ENCODE assay signal across 8 mouse cellular contexts in genomic region chr13:41642851-41643250, GRCm38 (mm10). TPM values are rescaled to one million over a fixed set of nuclear protein-coding genes. Genes with fewer than 3 reads are reported as not detected.
A peak's percentile ranks its signal among the peaks of the same experiment; 100 is the strongest.
DNase-seq lines count a peak whose midpoint lies in the region; ATAC-seq and TF ChIP-seq lines count a peak whose summit lies in the region.

No protein-coding gene starts in this region.

- TF ChIP-seq CTCF in lung, embryonic 14.5 days (IDR thresholded peaks at IDR 0.05; ENCODE audit: low read depth): peak; percentile 80

- H3K36me3 ChIP-seq in heart, embryonic 11.5 days (ENCODE audit: control insufficient read depth, insufficient read depth, low read length): no peaks in the 10 kb centered on the region
- no peaks in the 10 kb centered on the region for H3K36me3 ChIP-seq in lung, embryonic 14.5 days (ENCODE audit: insufficient read depth)

- no peak overlapping the region for H3K4me3 ChIP-seq in heart, embryonic 11.5 days (ENCODE audit: low read depth, low read length)
- H3K4me3 ChIP-seq in lung, embryonic 14.5 days (ENCODE audit: low read depth, low read length): no peak overlapping the region

- no peak for ATAC-seq in heart, embryonic 11.5 days (replicated peaks; ENCODE audit: insufficient number of reproducible peaks, low FRiP score, low TSS enrichment)
- 0 out of 2 replicates have a peak, but pooled peaks have one; percentile 3 for ATAC-seq in lung, embryonic 14.5 days (ENCODE audit: insufficient read depth)

- no peaks in the 10 kb centered on the region for H3K27me3 ChIP-seq in heart, embryonic 11.5 days (ENCODE audit: control insufficient read depth, insufficient read depth, low read length)
- H3K27me3 ChIP-seq in lung, embryonic 14.5 days (ENCODE audit: insufficient read depth, low read length): no peaks in the 10 kb centered on the region

- WGBS in heart, embryonic 11.5 days (ENCODE audit: insufficient replicate concordance): 20% methylated on average over 6 of the region's 6 CpGs
- 14% methylated on average over 6 of the region's 6 CpGs for WGBS in lung, embryonic 14.5 days

- peaks cover 22% of the 10 kb centered on the region for H3K4me1 ChIP-seq in heart, embryonic 11.5 days (ENCODE audit: control insufficient read depth, insufficient read depth, low read length)
- H3K4me1 ChIP-seq in lung, embryonic 14.5 days (ENCODE audit: insufficient read depth): peaks cover 19% of the 10 kb centered on the region

- H3K4me2 ChIP-seq in heart, embryonic 11.5 days: no peak overlapping the region
- no peak overlapping the region for H3K4me2 ChIP-seq in lung, embryonic 14.5 days

- H3K27ac ChIP-seq in heart, embryonic 11.5 days (ENCODE audit: low read depth, low read length): no peak overlapping the region
- H3K27ac ChIP-seq in lung, embryonic 14.5 days (ENCODE audit: low read depth): no peak overlapping the region

- H3K9ac ChIP-seq in heart, embryonic 11.5 days (ENCODE audit: low read depth, low read length): no peak overlapping the region
- H3K9ac ChIP-seq in lung, embryonic 14.5 days: no peak overlapping the region

- peak; percentile 90 for DNase-seq in heart, adult 11 months
- peak; percentile 63 for DNase-seq in ZHBTc4 (ENCODE audit: low read depth, low spot score)
- peak; percentile 55 to 71 for DNase-seq in cerebellum, postnatal 36 days
- DNase-seq in gastrocnemius, postnatal 10 days: peak; percentile 61
- peak; percentile 64 to 82 for DNase-seq in kidney, postnatal 25 days
- DNase-seq in lung, embryonic 14.5 days: peak; percentile 91
- DNase-seq in right cerebral cortex, adult 2 months (ENCODE audit: low spot score in 2 of 2): peak; percentile 83 to 84

- no peaks in the 10 kb centered on the region for H3K9me3 ChIP-seq in heart, embryonic 11.5 days (replicated peaks; ENCODE audit: control insufficient read depth, low read length)
- no peaks in the 10 kb centered on the region for H3K9me3 ChIP-seq in lung, embryonic 14.5 days (ENCODE audit: low read depth, low read length)

RNA-seq across cellular contexts. Expression of gene Tmem170b, which starts 37.1 kb away (rescaled TPM):
- polyA plus RNA-seq in heart, embryonic 11.5 days (2014; fragmentation: Nextera tagmentation; extraction: Ambion mirVana): 17.6 and 20.3 TPM in 2 replicates
- total RNA-seq in gastrocnemius, postnatal 10 days (2021): 10 to 100 TPM; 21.6 to 24.5 TPM
- polyA plus RNA-seq in lung, embryonic 14.5 days (2014; fragmentation: Nextera tagmentation; extraction: Ambion mirVana): 13.8 and 14.1 TPM in 2 replicates
